Mouse (Mus musculus): ENCODE data around the gene Zswim8. TPM values are rescaled to one million over a fixed set of nuclear protein-coding genes. Genes with fewer than 3 reads are reported as not detected.

Gene Zswim8
- polyA plus RNA-seq, 1 experiment from 2014 or later = 51.4 TPM

DNA sequence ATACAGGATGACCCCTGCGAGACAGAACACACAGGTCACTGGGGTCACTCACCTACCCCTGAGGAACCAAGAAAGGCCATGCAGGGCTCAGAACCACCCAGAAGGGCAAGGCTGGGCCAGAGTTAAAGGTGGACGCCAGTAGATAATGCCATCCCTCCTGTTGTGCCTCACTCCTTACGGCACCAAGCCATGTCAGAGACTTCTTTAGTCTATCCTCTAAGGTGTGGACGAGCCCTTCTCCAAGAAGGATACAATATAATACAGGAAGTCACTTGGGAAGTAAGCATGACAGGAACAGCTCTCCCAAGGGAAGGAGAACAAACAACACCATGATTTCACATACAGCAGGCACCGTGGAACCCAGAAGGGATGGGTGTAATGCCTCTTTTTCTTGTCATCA, 57.6 kb downstream of the Zswim8 start:
- H3K9me3 ChIP-seq = no peaks in the 10 kb centered on the region
- WGBS = 92% methylated on average over 5 of the region's 5 CpGs
- ATAC-seq (ENCODE audit: low read depth) = no peak
- H3K27ac ChIP-seq (replicated peaks) = no peak overlapping the region
- no peaks in the 10 kb centered on the region for H3K27me3 ChIP-seq
- peaks cover 6% of the 10 kb centered on the region; the same call in 1 of the 2 replicates for H3K4me1 ChIP-seq (replicated peaks)
- H3K4me2 ChIP-seq = no peak overlapping the region
- H3K4me3 ChIP-seq = no peak overlapping the region
- no peak overlapping the region for H3K9ac ChIP-seq
- peaks cover 83% of the 10 kb centered on the region for H3K36me3 ChIP-seq

DNA sequence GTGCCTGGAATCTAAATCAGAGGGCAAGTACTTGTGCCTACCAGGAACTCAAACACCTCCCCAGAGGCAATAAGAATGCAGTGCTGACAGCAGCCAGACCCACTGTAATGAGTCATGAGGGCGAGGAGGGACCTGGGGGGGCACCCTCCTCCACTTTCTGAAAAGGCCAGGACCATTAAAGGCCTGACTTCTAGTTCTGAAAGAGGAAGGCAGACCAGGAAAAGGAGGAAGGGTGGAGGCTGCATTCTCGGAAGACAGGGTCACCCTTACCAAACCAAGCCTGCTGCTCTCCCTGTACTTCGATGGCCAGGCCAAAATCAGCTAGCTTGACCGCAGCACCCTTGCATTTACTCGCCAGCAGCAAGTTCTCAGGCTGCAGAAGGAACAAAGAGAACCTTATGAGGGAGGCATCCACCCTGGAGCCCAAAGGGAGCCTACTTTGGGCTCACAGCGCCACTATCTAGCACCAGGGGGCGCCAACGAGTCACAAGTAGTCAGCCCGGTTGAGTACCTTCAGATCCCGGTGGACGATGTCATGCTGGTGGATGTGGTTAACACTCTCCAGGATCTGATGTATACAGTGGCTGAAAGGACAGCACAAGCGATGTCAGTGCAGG, 58.4 kb downstream of the Zswim8 start:
- WGBS = 28% methylated on average over 12 of the region's 12 CpGs
- Histone ChIP-seq H3K36me3 (peaks cover 77% of the 10 kb centered on the region), H3K4me1 (replicated peaks) (peaks cover 6% of the 10 kb centered on the region; the same call in 1 of the 2 replicates), H3K9ac (0 out of 2 replicates have a peak overlapping the region, but pooled peaks have one; percentile 34), H3K27ac (replicated peaks) (peak overlapping the region; percentile 59), H3K9me3 (no peaks in the 10 kb centered on the region), H3K4me3 (no peak overlapping the region), H3K4me2 (no peak overlapping the region), H3K27me3 (no peaks in the 10 kb centered on the region)
- ATAC-seq (ENCODE audit: low read depth) = peak; percentile 89

GRCm38 (mm10) chr14:20767936-20768335, 60.6 kb downstream of the Zswim8 start:
- Histone ChIP-seq H3K27ac (replicated peaks) (no peak overlapping the region), H3K36me3 (peaks cover 55% of the 10 kb centered on the region), H3K9me3 (no peaks in the 10 kb centered on the region), H3K4me2 (no peak overlapping the region), H3K4me1 (replicated peaks) (peaks cover 6% of the 10 kb centered on the region; the same call in 1 of the 2 replicates), H3K27me3 (no peaks in the 10 kb centered on the region), H3K4me3 (no peak overlapping the region), H3K9ac (no peak overlapping the region)
- whole genome bisulfite sequencing = 97% methylated on average over 7 of the region's 7 CpGs
- no peak for ATAC-seq (ENCODE audit: low read depth)

DNA sequence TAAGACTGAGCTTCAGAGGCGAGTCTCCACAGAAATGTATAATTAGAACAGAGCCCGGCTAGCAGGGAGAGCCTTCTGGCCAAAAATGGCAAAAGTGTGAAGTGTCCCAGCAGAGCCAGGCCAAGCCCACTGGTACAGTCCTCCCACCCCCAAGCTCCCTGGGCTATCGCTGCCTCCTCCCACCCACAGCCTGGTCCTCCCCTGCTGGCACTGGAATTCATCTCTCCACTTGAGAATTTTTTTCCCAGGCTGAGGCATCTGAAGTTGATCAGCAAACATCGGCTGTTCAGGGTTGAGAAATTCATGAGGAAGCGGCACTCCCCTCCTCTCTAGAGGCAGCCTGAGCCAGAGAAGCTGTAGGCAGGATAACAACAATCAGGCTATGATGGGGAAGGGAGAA, 61.2 kb downstream of the Zswim8 start:
- no peak overlapping the region for H3K27ac ChIP-seq (replicated peaks)
- H3K9me3 ChIP-seq = no peaks in the 10 kb centered on the region
- no peaks in the 10 kb centered on the region for H3K27me3 ChIP-seq
- ATAC-seq (ENCODE audit: low read depth) = no peak
- peaks cover 6% of the 10 kb centered on the region; the same call in 1 of the 2 replicates for H3K4me1 ChIP-seq (replicated peaks)
- WGBS = 85% methylated on average over 5 of the region's 5 CpGs
- H3K4me2 ChIP-seq = no peak overlapping the region
- H3K36me3 ChIP-seq = peaks cover 49% of the 10 kb centered on the region
- no peak overlapping the region for H3K9ac ChIP-seq
- no peak overlapping the region for H3K4me3 ChIP-seq

DNA sequence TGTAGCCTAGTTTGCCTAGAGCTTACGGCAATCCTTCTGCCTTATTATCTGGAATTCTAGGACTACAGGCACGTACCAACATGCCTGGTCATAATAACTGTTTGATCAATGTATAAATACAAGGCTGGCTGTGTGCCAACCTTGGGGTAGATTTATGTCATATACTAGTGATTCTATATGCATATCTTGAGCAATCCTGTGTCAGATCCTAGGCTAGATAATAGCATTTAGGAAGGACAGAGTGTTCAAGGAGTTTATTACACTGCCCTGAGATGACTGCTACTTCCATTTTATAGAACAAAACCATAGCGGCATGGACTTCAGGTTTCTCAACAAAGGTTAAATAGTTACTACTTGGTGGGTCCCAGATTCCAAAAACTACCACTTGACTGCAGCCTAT, 64.6 kb downstream of the Zswim8 start:
- Histone ChIP-seq H3K27ac (replicated peaks) (no peak overlapping the region), H3K4me1 (replicated peaks) (peaks cover 16% of the 10 kb centered on the region), H3K4me2 (no peak overlapping the region), H3K9me3 (no peaks in the 10 kb centered on the region), H3K4me3 (no peak overlapping the region), H3K27me3 (no peaks in the 10 kb centered on the region), H3K36me3 (peaks cover 28% of the 10 kb centered on the region), H3K9ac (no peak overlapping the region)
- WGBS = 93% methylated on average over 3 of the region's 3 CpGs
- ATAC-seq (ENCODE audit: low read depth) = no peak

GRCm38 (mm10) chr14:20772808-20773207, 65.5 kb downstream of the Zswim8 start:
- H3K27ac ChIP-seq (replicated peaks) = no peak overlapping the region
- no peaks in the 10 kb centered on the region for H3K27me3 ChIP-seq
- ATAC-seq (ENCODE audit: low read depth) = no peak
- no peak overlapping the region for H3K4me2 ChIP-seq
- H3K9ac ChIP-seq = no peak overlapping the region
- H3K4me1 ChIP-seq (replicated peaks) = peaks cover 16% of the 10 kb centered on the region
- peaks cover 30% of the 10 kb centered on the region for H3K36me3 ChIP-seq
- no peaks in the 10 kb centered on the region for H3K9me3 ChIP-seq
- no peak overlapping the region for H3K4me3 ChIP-seq
- 82% methylated on average over 6 of the region's 6 CpGs for WGBS

Small RNA genes within 50 kb of the gene (microRNA-seq; reads per million reads assigned to microRNA genes)
- 1.5 reads per million, percentile 1 among the genes with 10 or more reads in this experiment for gene Mir6946

Other genes with a start within 250 kb of the Zswim8 start
- 16.8 and 17.1 TPM in 2 replicates for gene Anxa7, start 227.4 kb upstream of the Zswim8 start, polyA plus RNA-seq (2015; fragmentation: Nextera tagmentation; extraction: Ambion mirVana)
- gene Mss51, start 210.7 kb upstream of the Zswim8 start, polyA plus RNA-seq (2015; fragmentation: Nextera tagmentation; extraction: Ambion mirVana) = 0.74 and 0.75 TPM in 2 replicates
- 77.6 and 81.1 TPM in 2 replicates for gene Ppp3cb, start 161.0 kb upstream of the Zswim8 start, polyA plus RNA-seq (2015; fragmentation: Nextera tagmentation; extraction: Ambion mirVana)
- 9.3 and 10.3 TPM in 2 replicates for gene Usp54, start 66.5 kb upstream of the Zswim8 start, polyA plus RNA-seq (2015; fragmentation: Nextera tagmentation; extraction: Ambion mirVana)
- not detected in 2 replicates for gene Myoz1, start 51.0 kb upstream of the Zswim8 start, polyA plus RNA-seq (2015; fragmentation: Nextera tagmentation; extraction: Ambion mirVana)
- gene Synpo2l, start 39.2 kb upstream of the Zswim8 start, polyA plus RNA-seq (2015; fragmentation: Nextera tagmentation; extraction: Ambion mirVana) = 1.1 and 2.8 TPM in 2 replicates
- gene Sec24c, start 33.2 kb upstream of the Zswim8 start, polyA plus RNA-seq (2015; fragmentation: Nextera tagmentation; extraction: Ambion mirVana) = 89.6 and 94.6 TPM in 2 replicates
- 28.3 and 29.1 TPM in 2 replicates for gene Fut11, start 12.6 kb upstream of the Zswim8 start, polyA plus RNA-seq (2015; fragmentation: Nextera tagmentation; extraction: Ambion mirVana)
- gene Chchd1, start 4.5 kb upstream of the Zswim8 start, polyA plus RNA-seq (2015; fragmentation: Nextera tagmentation; extraction: Ambion mirVana) = 191 and 218 TPM in 2 replicates
- gene Ndst2, start 27.0 kb downstream of the Zswim8 start, polyA plus RNA-seq (2015; fragmentation: Nextera tagmentation; extraction: Ambion mirVana) = 17.4 and 20.8 TPM in 2 replicates
- gene Camk2g, start 86.5 kb downstream of the Zswim8 start, polyA plus RNA-seq (2015; fragmentation: Nextera tagmentation; extraction: Ambion mirVana) = 155 and 159 TPM in 2 replicates
- gene Plau, start 129.1 kb downstream of the Zswim8 start, polyA plus RNA-seq (2015; fragmentation: Nextera tagmentation; extraction: Ambion mirVana) = 1.2 TPM in 2 replicates
- 20.7 and 27.1 TPM in 2 replicates for gene Vcl, start 221.8 kb downstream of the Zswim8 start, polyA plus RNA-seq (2015; fragmentation: Nextera tagmentation; extraction: Ambion mirVana)